Mouse (Mus musculus) megakaryocyte, embryonic 14.5 days (primary cell): ENCODE results near the gene Olfr1284. TPM values are rescaled to one million over a fixed set of nuclear protein-coding genes. Genes with fewer than 3 reads are reported as not detected.
"Not testable (repeated sequence)": the region's sequence is repeated elsewhere in the genome, so short reads cannot be mapped to it uniquely, and the experiment has no call there.

Source experiments
- H3K27me3 ChIP-seq: replicated peaks from 2 replicates; pipeline ENCODE3; 2012; ENCODE audit warnings: inconsistent platforms
- H3K36me3 ChIP-seq: replicated peaks from 2 replicates; pipeline ENCODE3; 2012; ENCODE audit warnings: low read length, inconsistent platforms, mixed read lengths
- H3K4me1 ChIP-seq: 2 replicates; pipeline ENCODE4 v1.6.1; 2012; ENCODE audit warnings: inconsistent platforms
- H3K4me3 ChIP-seq: replicated peaks from 2 replicates; pipeline ENCODE3; 2012; ENCODE audit warnings: moderate library complexity, mild to moderate bottlenecking, inconsistent platforms
- H3K9me3 ChIP-seq: 2 replicates; pipeline ENCODE4 v1.6.1; 2012; ENCODE audit warnings: inconsistent platforms
- FLI1 ChIP-seq: IDR thresholded peaks from 2 replicates; pipeline ENCODE4 v1.6.1; 2012; ENCODE audit warnings: low read length, inconsistent platforms, mixed read lengths
- GATA1 ChIP-seq: IDR thresholded peaks from 3 replicates; pipeline ENCODE4 v1.6.1; 2012; ENCODE audit warnings: mixed read lengths, low read length, inconsistent platforms, borderline replicate concordance
- polyA plus RNA-seq: library from polyadenylated mRNA; stranded (reverse); fragments of >175 nt; gene quantifications from 2 replicates; pipeline ENCODE4 v1.2.3, GENCODE M21; 2012; ENCODE audit warnings: low replicate concordance; ENCODE audit not compliant: insufficient read depth

Olfr1284 gene
- polyA plus RNA-seq: not detected in 2 replicates

GRCm38 (mm10) chr2:111375222-111375621, at the start of gene Olfr1284:
Olfr1284 (plus strand) TSS chr2:111375522.
- no peaks in the 10 kb centered on the region for H3K36me3 ChIP-seq
- no peak within 1 kb of the TSS for H3K4me3 ChIP-seq
- no peaks in the 10 kb centered on the region for H3K27me3 ChIP-seq
- no peaks in the 10 kb centered on the region for H3K4me1 ChIP-seq
- H3K9me3 ChIP-seq: 0 out of 2 replicates have a peak, but pooled peaks cover 3% of the 10 kb centered on the region
- TF ChIP-seq GATA1: no peak
- no peak for TF ChIP-seq FLI1

GRCm38 (mm10) chr2:111326220-111326619, 49.1 kb upstream of the Olfr1284 start, which contains the start of gene Olfr1281:
Olfr1281 (plus strand) TSS chr2:111326520.
- Histone ChIP-seq H3K9me3 (no peaks in the 10 kb centered on the region), H3K36me3 (no peaks in the 10 kb centered on the region), H3K27me3 (no peaks in the 10 kb centered on the region), H3K4me1 (no peaks in the 10 kb centered on the region), H3K4me3 (no peak within 1 kb of the TSS)
- TF ChIP-seq FLI1 (no peak), GATA1 (no peak)

- H3K4me1 ChIP-seq, H3K36me3 ChIP-seq, H3K9me3 ChIP-seq, H3K27me3 ChIP-seq, H3K4me3 ChIP-seq: not testable (repeated sequence)
Measured at GRCm38 (mm10) chr2:111333721-111334120, 41.6 kb upstream of the Olfr1284 start.

GRCm38 (mm10) chr2:111335976-111336375, 39.3 kb upstream of the Olfr1284 start, which contains the start of gene Olfr1282:
Olfr1282 (minus strand) TSS chr2:111336076.
- Histone ChIP-seq H3K9me3 (no peaks in the 10 kb centered on the region), H3K36me3 (no peaks in the 10 kb centered on the region), H3K27me3 (no peaks in the 10 kb centered on the region), H3K4me1 (no peaks in the 10 kb centered on the region), H3K4me3 (no peak within 1 kb of the TSS)
- TF ChIP-seq FLI1: no peak
- no peak for TF ChIP-seq GATA1

GRCm38 (mm10) chr2:111366490-111366889, 8.8 kb upstream of the Olfr1284 start, which contains the start of gene Olfr1283:
Olfr1283 (plus strand) TSS chr2:111366790.
- Histone ChIP-seq H3K9me3 (no peaks in the 10 kb centered on the region), H3K4me3 (no peak within 1 kb of the TSS), H3K27me3 (no peaks in the 10 kb centered on the region), H3K4me1 (no peaks in the 10 kb centered on the region), H3K36me3 (no peaks in the 10 kb centered on the region)
- TF ChIP-seq FLI1 (no peak), GATA1 (no peak)

GRCm38 (mm10) chr2:111422931-111423330, 47.6 kb downstream of the Olfr1284 start, which contains the start of gene Olfr1286:
Olfr1286 (minus strand) TSS chr2:111423115.
- no peaks in the 10 kb centered on the region for H3K27me3 ChIP-seq

More at GRCm38 (mm10) chr2:111422931-111423330, 47.6 kb downstream of the Olfr1284 start, which contains the start of gene Olfr1286:
- no peaks in the 10 kb centered on the region for H3K4me1 ChIP-seq
- no peaks in the 10 kb centered on the region for H3K36me3 ChIP-seq
- H3K9me3 ChIP-seq: peaks cover 2% of the 10 kb centered on the region; the same call in 1 of the 2 replicates
- H3K4me3 ChIP-seq: no peak within 1 kb of the TSS
- no peak for TF ChIP-seq FLI1
- no peak for TF ChIP-seq GATA1

Other genes with a start within 250 kb of the Olfr1284 start
- not detected in 2 replicates for gene Gm15130, start 222.6 kb upstream of the Olfr1284 start, polyA plus RNA-seq
- gene 4930430A15Rik, start 145.9 kb upstream of the Olfr1284 start, polyA plus RNA-seq: not detected in 2 replicates
- gene Olfr1275, start 140.2 kb upstream of the Olfr1284 start, polyA plus RNA-seq: not detected in 2 replicates
- 1.2 TPM in 1 of 2 replicates, not detected in the other for gene Olfr1276, start 121.0 kb upstream of the Olfr1284 start, polyA plus RNA-seq
- not detected in 2 replicates for gene Olfr1277, start 101.4 kb upstream of the Olfr1284 start, polyA plus RNA-seq
- gene Olfr1278, start 85.4 kb upstream of the Olfr1284 start, polyA plus RNA-seq: not detected in 2 replicates
- gene Olfr1279, start 74.9 kb upstream of the Olfr1284 start, polyA plus RNA-seq: not detected in 2 replicates
- gene Olfr1280, start 61.5 kb upstream of the Olfr1284 start, polyA plus RNA-seq: not detected in 2 replicates
- not detected in 2 replicates for gene Olfr1281, start 49.0 kb upstream of the Olfr1284 start, polyA plus RNA-seq
- gene Olfr1282, start 39.4 kb upstream of the Olfr1284 start, polyA plus RNA-seq: not detected in 2 replicates
- gene Olfr1283, start 8.7 kb upstream of the Olfr1284 start, polyA plus RNA-seq: not detected in 2 replicates
- gene Olfr1286, start 47.6 kb downstream of the Olfr1284 start, polyA plus RNA-seq: not detected in 2 replicates
- not detected in 2 replicates for gene Olfr1287, start 73.6 kb downstream of the Olfr1284 start, polyA plus RNA-seq
- not detected in 2 replicates for gene Olfr1288, start 98.6 kb downstream of the Olfr1284 start, polyA plus RNA-seq
- not detected in 2 replicates for gene Olfr1289, start 105.3 kb downstream of the Olfr1284 start, polyA plus RNA-seq
- not detected in 2 replicates for gene Olfr1290, start 118.3 kb downstream of the Olfr1284 start, polyA plus RNA-seq
- not detected in 2 replicates for gene Olfr1291-ps1, start 121.7 kb downstream of the Olfr1284 start, polyA plus RNA-seq
- not detected in 2 replicates for gene Olfr1293-ps, start 149.7 kb downstream of the Olfr1284 start, polyA plus RNA-seq
- gene Olfr1294, start 164.8 kb downstream of the Olfr1284 start, polyA plus RNA-seq: not detected in 2 replicates
- not detected in 2 replicates for gene Olfr1295, start 194.2 kb downstream of the Olfr1284 start, polyA plus RNA-seq